Mouse (Mus musculus): ENCODE results near the gene Serbp1.

Gene Serbp1

DNA sequence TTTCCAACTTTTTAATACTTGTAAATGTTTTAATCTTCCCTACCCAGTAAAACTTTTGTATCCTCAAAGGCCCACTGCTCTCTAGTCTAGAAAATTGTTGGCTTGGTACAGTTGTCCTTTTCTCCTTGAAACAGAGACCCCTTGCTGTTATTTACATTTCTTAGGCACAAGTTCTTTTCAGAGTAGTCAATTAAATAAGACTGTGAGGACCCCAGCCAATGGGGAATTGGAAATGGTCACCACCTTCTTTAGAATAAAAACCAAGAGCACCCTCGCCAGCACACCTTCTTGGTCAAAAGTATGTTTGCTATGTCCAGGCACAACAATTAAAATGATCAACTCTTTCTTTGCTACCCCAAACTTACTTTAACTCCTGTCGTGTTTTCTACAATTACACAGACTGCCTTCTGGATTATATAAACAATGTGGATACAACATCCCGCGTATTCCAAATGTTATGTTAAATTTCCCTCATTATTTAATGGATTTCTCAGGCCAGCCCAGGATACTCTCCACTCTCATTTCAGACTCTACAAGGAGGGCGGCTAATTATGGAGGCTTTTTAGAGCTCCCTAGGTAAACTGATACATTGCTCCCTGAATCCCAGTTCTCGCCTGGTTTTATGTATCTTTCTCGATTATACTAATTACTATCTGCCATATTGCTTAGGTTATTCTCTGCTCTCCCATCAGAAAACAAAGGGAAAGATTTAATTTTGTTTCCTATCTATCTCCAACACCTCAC, 1.3 kb upstream of the Serbp1 start:
- no peak for DNase-seq

DNA sequence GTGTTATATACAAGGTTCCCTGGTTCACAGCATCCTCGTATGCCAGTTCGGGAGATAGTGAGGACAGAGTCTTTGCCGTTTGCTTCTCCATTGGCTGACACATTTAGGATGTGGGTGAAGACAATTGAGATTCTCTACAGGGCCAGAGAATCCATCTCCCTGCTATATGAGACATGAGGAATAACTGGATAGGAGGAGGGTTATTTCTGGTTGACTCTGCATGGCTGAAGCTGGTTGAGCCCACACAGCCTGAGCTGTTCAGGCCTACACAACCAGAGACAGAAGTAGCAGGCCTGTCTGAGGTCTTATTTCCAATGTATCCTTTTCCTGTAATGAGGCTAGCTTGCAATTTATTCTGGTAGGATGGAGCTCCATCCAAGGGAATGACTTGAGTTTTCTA, 3.3 kb downstream of the Serbp1 start:
- DNase-seq: no peak

DNA sequence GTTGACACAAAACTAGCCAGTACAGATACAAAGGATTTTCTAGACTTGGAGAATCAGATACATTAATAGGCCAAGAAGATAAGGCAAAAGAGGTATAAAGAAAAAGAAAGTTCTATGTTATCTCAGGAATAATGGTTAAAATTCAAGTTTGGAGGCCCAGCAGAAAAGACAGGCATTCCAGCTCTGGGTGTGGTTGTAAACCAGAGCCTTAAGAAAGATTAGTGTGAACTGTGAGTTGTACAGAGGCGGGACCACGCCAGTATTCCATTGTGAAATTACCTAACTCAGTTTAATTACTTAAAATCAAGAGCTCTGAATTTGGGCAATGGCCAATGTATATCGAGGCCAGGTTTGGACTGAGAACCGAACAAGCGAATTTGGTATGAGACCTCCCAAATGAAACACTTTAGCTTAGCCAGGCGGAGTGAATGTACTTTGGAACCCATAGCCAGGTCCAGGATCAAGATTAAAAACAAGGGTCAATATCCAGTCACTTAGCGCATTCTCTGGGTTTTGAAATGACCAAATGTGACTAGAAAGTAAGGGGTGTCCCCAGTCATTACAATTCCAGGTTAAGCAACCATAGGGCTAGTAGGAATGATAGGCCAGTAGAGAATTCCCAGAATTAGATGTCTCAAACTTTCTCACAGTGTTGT, 5.9 kb downstream of the Serbp1 start:
- DNase-seq: no peak

DNA sequence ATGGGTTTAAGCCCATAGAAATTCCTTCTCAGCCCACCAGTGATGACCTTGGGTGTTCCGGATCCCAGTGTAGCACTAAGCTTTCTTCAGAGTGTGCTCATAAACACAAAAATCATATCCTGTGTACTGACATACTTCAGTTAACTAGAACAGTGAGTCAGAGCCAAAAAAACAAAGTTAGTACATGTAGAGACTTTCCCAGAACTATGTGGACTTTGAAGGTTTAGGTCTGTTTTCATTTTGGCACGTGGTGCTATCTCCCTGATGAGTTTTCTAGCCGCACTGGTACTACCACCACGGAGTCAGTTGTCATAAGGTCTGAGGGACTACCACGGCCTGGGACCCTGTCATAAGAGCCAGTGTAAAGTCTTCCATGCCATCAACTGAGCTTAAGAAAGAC, 6.5 kb downstream of the Serbp1 start:
- DNase-seq: no peak

DNA sequence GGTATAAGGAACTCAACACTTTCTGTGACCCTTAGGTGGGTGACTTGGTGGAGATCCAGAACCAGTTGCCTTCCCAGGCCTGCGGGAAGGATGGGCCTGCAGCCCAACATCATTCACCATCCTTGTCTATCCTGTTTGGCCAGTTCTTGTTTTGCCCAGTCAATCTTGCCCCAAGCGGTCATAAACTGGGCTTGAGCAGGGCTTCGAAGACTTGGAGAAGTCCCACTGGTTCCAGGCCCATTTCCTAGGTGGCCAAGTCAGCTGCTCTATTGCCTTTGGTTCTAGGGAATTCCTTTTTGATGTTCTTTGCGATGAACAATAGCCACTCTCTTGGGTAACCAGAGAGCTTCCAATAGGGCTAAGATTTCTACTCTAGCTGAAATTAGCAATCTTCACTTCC, 13.1 kb downstream of the Serbp1 start:
- DNase-seq: no peak

DNA sequence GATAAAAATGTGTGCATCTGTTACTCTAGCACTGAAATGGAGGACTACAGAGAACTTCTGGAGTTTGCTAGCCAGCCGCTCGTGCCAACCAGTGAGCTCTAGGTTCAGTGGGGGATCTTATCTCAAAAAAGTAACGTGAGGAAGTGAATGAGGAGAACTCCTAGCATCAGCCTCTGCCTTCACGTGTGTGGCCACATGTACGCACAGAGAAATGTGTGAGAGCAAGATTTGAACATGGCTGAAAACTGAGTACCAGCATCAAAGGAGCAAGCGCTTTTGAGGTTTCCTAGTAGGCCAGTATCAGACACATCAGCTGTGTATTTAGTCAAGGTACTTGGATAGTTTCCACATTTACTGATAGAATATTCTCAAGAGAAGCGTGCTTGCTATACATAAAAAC, 27.0 kb downstream of the Serbp1 start:
- peak; percentile 15 for DNase-seq

DNA sequence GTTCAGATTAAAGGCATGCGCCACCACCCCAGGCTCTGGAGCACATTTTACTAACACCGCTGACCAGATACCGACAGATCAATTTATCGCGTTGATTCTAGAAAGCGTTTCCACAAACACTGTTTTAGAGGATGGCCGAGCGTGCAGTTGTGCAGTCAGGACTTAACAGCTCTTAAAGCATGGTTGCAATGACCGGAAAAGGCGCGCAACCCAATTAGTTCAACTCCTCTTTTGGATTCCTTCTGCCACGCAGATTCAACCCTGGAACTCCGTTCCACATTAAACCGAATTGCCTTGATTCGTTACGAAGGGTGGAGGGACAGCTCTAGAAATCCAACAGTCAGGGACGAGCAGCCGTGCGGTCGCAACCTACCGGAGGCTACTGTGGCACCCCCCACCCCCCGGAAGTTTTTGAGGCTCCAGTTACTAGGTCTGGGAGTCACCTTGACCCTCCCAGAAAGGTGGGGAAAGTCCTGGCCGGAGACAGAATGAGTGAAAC, 28.2 kb downstream of the Serbp1 start:
- no peak for DNase-seq

DNA sequence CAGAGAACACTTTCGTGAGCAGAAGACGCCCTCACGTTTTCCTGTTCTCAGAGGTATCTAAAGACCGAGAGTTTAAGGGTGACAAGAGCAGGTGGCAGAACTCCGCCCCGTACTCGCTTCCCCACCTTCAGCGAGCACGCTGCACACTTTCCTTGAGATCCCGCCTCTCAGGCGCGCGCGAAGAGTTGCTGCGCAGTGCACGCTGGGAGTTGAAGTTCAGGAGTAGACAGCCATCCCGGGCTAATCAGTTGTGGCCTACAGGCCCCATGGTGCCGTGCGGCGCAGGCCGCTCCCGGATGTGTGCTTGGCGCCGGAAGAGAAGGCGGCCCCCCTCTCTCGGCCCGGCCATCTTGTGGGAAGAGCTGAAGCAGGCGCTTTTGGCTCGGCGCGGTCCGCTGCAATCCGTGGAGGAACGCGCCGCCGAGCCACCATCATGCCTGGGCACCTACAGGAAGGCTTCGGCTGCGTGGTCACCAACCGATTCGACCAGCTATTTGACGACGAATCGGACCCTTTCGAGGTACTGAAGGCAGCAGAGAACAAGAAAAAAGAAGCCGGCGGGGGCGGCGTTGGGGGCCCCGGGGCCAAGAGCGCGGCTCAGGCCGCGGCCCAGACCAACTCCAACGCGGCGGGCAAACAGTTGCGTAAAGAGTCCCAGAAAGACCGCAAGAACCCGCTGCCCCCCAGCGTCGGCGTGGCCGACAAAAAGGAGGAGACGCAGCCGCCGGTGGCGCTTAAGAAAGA, 28.9 kb downstream of the Serbp1 start:
- DNase-seq: peak; percentile 98

DNA sequence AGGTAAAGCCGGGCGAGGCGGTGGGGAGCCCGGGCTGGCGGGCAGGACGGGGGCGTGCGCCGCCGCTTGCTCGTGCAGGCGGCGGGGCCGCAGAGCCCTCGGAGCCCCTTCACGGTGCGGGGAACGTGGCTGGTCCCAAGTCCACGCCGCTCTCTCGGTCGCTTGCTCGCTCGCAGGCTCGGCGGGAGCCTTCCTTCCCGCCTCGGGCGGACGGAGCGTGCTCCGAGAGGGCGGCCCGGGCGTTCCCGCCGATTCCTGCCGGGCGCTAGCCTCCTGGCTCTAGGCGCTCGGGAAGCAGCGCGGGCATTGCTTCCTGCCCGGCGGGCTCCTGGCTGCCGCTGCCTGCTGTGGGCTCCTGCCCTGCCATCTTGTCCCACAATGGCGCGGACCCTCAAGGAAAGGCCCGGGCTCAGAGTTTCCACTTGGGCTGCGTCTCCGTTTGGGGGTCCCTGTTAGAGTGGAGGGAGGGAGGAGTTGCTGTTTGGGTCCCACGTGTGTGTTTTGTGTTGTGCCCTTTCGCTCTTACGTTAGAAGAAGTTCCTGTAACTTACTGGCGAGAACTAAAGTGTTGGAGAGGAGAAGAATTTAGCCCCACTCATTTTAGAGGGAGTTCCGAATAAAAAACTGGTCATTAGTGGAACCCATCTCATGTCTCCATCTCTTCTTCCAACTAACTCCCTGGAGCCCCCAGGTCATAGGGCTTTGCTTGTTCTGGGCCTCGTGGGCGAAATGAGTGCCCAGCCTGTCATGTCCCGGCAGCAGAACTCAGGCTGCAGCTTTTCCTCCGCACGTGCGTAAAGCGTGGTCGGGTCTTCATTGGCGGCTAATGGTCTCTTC, 29.6 kb downstream of the Serbp1 start:
- DNase-seq: peak; percentile 45

DNA sequence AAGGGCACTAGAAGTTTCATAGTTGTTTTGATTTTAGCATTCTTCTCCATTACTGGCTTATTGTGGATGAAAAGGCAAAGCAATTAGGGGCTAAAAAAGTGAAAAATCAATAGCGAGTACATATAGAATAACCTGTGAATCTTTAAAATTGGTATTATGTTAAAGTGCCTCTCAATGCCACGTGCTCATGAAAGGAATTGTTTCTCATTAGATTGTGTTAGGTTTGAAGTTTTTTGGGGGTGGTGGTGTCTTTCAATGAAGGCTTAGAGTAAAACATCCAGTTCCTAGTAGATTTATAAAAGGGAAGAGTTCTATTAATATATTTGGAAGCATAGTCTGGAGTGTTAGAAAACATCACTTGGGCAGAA, 30.3 kb downstream of the Serbp1 start:
- no peak for DNase-seq

DNA sequence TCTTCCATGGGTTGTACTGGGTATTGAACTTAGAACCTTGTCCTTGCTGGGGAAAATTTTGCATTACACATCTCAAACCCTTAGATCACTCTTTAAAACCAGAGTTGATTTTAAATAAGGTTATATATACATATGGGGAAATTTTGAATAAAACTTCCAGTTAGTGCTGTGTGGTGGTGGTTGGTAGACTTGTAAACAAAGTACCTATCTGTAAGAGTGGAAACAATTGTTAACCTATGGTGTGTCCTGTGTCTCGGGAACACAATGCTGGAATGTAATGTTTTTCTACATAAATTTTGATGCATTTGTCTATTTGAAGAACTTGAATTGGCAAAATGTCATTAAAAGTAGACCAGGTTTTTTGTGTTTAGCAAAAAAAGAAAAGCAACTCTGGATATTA, 31.0 kb downstream of the Serbp1 start:
- no peak for DNase-seq

DNA sequence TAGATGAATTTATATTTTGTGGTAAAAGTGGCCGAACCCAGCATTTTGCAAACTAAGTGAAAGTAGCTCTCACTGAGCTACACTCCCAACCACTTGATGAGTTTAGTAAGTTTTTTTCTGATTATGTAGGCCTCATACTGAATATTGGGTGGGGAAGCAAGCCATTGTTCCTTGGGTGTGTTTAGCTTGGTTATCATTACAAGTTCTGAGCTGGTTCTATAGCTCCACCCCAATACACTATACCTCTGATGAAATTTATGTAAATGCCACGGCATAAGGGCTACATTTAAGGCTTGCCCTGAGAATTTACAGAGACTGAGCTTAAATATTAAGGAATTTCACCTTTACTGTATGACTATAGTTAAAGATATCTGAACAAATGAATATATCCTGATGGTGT, 31.5 kb downstream of the Serbp1 start:
- DNase-seq: no peak

DNA sequence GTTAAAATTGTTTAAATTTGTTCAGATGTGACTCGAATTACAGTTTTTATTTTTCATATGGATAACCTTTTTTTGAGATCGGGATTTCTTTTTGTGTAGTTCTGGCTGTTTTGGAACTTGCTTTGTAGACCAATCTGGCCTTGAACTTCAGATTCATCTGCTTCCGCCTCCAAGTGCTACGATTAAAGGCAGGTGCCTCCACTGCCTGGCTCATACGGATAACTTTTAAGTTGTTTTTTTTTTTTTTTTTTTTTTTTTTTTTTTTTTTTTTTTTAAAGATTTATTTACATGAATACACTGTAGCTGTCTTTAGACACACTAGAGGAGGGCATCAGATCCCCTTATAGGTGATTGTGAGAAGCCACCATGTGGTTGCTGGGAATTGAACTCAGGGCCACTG, 40.0 kb downstream of the Serbp1 start:
- no peak for DNase-seq

DNA sequence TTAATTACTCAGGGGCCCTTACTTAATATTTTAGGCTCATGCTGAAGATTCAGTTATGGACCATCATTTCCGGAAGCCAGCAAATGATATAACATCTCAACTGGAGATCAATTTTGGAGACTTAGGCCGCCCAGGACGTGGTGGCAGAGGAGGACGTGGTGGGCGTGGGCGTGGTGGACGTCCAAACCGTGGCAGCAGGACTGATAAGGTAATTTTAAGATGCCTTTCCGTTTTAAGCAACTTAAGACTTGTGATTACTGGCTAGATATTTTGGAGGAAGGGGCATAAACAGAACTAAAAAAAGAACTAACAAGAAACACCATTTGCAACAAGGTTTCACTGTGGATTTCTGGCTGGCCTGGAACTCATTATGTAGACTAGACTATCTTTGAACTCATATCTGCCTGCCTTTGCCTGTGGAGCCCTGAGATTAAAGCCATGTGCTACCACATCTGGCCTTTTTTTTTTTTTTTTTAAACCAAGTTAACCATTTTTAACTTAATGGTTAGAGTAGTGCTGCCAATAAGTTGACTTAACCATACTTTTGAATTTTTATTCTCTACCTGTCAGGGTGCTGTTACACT, 43.7 kb downstream of the Serbp1 start:
- DNase-seq: no peak

DNA sequence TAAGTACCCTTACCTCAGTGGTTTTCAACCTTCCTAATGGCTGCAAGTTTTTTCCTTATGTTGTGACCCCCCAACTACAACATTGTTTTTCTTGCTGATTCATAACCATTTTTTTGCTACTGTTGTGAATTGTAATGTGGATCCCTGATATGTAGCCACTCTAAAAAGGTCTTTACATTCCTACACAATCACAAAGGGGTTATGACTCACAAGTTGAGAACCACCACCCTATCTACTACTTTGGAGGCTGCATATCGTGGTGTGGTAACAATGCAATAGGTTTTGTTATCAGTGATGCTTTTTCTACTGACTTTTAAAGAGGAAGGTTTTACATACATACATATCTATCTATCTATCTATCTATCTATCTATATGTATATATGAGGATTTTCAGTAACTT, 44.9 kb downstream of the Serbp1 start:
- DNase-seq: no peak

DNA sequence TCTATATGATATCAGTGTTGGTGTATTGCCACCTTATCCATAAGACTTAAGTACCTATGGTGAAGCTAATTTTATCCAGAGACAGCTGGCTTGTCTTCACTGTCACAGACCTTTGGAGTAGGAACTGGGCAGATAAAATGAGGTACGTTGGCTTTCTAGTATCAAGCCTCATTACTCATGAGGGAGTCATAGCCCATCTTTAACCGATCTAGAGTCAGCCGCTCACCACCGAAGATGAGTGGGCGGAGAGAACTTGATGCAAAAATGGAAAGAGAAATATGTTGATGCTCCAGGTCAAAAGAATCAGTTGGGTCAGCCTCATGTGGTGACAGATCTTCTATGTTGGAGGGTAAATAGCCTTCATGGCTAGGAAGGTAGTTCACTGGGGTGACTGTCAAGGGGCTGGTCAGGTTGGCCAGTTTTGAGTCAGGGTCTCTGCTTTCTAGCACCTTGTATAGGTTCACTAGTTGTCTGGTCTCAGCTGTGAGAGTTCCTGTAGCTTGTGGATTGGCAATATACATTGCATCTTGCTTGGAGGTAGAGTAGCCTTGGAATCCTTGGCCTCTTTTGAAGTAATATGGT, 54.2 kb downstream of the Serbp1 start:
- no peak for DNase-seq

DNA sequence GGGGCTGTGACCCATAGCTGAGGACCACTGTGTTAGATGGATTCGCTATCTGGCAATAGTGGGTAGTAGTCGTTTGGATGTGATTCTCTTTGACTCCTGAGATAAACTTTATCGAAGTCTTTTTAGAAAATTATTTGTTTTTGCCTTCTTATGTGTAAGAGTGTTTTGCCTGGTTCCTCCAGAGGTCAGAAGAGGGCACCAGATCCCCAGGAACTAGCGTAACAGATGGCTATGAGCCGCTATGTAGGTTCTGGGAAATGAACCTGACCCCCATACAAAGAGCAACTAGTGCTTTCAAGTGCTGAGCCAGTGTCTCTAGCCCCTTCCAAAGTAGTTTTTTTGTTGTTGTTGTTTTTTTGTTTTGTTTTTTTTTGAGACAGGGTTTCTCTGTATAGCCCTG, 58.1 kb downstream of the Serbp1 start:
- no peak for DNase-seq

DNA sequence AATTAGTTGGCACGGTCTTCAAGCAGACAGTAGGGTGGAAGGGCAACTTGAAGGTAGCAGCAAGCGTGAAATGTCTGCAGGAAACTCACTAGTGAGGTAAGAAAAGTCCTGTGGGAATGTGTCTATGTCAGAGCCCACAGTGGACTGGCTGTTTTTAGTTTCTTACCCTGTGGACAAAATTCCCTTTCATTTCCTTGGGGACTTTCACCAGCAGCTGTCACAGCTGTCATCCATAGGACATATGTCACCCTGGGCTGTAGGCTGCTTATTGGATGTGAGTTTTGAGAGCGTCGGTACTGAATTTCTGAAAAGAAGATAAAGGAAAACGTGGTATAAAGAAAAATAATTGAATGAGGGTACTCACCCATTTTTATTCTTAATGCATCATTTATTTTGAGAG, 60.8 kb downstream of the Serbp1 start:
- no peak for DNase-seq

DNA sequence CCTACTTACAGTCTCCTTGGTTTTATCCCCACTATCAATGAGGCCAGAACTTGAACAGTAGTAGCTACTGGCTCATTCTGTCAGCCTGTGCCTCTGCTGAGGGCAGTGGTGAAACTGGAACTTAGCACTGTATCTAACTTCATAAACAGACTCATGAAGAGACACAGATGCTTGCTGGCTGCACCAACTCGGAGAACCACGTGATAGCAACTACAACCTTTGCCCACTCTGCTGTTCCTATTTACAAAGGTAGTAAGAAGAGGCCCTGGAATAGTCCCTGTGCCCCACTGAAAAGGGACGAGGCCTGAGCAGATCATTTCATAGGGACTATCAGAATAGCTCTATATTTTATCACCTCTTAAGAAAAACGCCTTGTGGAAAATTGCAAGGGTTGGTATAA, 62.3 kb downstream of the Serbp1 start:
- no peak for DNase-seq

DNA sequence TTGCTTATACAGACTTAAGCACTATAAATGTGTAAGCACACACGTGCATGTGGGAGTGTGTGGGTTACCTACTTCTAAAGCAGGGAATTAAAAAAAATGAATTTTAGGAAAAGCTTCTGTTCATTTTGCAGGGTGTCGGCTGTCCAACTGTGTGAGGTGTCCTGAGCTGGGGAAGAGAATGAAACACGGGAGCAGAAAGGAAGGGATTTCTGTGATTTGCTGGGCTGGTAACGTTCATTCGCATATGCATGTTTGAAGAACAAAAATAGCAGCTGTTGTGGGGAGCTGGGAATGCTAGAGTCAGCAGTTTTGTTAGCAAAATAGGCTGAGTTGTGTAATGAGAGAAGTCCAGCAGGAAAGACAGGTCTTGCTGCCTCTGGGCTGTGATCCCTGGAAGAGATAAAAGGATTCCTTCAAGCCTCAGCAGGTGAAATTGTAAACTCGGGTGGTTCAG, 62.8 kb downstream of the Serbp1 start:
- no peak for DNase-seq

DNA sequence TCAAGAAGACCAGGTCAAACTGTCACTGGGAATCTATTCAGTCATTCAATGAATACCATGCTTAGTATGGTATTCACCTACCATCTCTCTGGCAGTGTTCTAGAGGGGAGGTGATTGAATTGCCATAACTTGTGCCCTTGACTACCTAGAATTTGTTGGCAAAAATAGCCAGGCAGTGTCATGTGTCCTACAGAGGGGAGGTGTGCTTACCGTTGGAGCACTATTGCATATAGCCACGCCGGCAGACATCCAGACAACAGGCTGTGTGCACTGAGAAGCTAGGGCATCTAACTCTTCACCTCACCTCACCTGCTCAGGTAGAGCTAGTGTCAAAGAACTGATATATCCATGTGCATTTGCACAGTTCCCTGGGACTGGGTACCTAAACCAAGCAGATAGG, 63.3 kb downstream of the Serbp1 start:
- no peak for DNase-seq

DNA sequence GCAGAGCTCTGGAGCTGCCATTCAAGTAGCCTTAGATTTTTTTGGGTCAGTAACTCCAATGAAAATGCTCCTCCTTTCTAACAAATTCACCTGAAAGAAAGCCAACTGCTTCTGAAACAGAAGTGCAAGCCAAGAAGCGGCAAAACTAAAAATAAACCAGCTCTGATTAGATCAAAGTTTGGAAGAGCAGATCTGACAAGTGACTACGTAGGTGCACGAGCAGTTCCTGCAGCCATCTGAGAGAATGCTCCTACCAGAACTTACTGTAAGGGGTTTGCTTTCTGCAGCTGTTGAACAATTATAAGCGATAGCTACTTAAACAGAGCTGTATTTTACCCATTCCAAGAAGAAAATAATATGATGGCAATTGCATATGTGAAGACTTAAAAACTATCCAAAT, 64.5 kb downstream of the Serbp1 start:
- no peak for DNase-seq
